Mouse (Mus musculus) heart, postnatal 25 days (tissue): Measurements from ENCODE around the gene Ncam1. TPM values are rescaled to one million over a fixed set of nuclear protein-coding genes. Genes with fewer than 3 reads are reported as not detected.

Source experiments
- DNase-seq: peaks from one replicate; pipeline ENCODE4 v3.0.0; 2022; ENCODE audit warnings: low spot score
- intact Hi-C: fragments of 180-260 bp; cut with DNase I; formaldehyde crosslinking; loops from one replicate; pipeline ENCODE4 v1.15.1; 2025
- total RNA-seq, 2 experiments: library from RNA; stranded (reverse); gene quantifications; 2 replicates each; pipeline ENCODE4 v1.2.3; 2021

Ncam1 gene
- total RNA-seq, 2 experiments from 2014 or later: 6.7 to 7.7 TPM

DNA sequence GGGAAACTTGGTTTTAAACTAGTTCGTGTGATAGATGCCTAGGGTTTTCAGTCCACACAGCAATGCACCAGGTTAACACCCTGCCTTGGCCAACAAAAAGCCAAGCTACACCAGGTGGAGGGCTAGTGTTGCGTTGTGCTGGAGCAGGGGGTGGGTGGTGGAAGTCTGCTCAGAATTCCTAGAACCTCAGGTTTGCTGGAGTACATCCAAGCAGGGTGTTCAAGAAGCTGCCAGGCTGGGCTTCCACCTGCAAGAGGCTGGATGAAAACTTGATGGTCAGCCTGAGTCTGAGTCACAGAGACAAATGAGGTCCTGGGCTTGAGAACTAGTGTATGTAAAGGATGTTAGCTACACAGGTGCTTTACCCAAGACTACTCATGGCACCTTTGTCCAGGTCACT lies 166.1 kb downstream of the Ncam1 start:
- no peak for DNase-seq
- intact Hi-C loops: no loop called here

DNA sequence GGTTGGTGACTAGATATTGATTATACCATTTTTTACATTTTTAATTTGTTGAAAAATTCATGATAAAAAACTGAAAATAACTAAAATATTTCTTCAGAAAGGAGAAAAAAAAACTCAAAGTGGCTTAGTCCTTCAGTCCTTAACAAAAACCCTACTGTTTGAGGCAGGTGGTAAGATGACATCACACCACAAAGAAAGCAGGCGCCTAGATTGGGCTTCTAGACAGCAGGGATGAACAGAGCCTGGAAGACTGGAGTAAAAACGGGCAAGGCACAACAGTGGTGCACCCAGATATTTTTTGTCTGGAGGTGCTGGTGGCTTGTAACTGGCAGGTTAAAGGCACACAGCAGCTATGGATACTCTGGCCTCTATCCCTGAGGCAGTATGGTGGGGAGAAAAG lies 168.4 kb downstream of the Ncam1 start:
- intact Hi-C loops: no loop called here

DNA sequence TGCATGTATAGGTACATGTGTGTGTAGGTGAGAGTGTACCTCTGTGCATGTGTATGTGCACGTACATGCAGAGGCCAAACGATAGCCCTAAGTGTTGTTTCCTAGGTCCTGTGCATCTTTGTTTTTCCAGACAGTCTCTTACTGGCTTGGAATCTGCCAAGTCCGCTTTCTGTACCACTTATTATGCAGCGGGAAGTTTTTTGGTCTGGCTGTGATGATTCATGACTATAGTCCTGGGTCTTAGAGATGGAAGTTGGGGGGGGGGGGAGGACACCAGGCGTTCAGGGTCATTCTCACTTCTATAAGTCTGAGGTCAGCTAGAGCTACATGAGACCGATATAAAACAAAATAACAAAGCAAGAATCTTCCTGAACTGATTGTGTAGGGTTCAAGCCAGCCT lies 173.8 kb downstream of the Ncam1 start:
- intact Hi-C loops: no loop called here
- DNase-seq: no peak

More for the DNA sequence above, 168.4 kb downstream of the Ncam1 start:
- DNase-seq: no peak

DNA sequence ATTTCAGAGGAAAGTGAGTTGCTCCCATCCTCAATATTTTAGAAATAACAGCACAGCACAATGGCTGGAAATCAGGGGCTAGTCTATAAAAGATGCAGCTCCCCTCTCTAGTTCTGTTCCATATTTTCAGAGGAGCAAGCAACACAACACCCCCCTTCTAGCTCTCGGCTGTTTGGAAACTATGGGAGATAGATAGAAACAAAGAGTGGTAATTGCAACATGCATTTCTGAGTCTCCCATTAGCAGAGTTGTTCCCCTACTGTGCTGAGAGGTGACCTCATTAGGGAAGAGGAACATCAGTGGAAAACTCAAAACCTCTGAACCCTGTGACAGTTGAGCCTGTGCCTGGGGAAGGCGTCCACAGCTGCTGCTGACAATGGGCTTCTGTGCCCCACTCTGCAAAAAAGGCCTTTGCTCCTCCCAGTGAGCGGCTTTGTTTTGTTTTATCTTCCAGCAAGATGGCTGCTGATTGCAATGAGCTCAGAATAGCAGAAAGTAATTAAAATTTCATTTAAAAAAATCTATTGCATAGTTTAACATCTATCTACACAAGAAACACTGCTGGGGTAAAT lies 174.7 kb downstream of the Ncam1 start:
- no peak for DNase-seq
- intact Hi-C loops: no loop called here

DNA sequence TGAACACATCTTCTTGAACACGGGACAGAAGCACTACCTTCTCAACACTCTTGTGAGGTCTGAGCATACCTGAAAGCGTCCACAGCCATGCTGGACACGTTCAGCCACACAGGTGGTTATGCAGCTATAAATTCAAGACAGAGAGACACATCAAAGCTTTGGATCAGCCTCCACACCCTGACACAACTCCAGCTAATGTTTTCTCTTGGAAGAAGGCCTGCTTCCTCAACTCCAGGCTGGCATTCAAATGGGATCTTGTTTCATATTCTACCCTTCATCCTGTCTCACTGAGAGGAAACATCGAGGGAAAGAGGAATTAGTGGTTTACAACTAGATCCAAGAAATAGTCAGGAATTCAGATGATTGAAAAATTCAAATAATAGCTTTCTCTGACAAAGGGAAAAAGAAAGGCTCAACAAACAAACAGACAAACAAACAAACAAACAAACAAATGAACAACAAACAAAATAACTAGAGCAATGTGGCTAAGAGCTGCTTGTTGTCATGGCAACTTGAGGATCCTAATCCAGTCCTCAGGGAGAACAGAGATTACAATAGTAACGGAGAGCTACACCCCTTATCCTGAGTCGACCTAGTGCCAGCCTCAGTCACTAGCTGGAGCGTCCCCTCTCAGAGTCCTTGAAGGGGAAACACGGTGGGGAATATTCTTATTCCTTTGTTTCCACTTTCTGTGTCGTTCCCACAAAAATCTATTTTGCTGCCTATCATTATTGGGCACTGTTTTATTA lies 175.6 kb downstream of the Ncam1 start:
- intact Hi-C loops: no loop called here
- no peak for DNase-seq

DNA sequence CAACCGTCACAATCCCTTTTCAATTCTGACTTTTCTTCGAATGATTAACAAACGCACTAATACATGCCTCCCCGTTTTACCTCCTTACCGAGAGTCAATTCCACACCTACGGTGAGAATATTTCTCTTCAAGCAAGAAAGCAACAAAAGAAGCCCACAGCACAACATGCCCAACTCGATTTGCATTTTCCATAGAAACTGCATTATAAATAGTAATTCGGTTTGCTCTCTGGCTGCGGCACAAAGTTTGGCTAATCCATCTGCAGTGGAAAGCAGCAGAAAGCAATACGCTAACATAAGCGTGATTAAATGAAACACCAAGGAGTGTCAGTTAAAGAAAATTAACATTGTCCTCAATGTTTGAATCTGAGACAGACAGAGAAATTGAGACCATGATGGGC lies 177.0 kb downstream of the Ncam1 start:
- intact Hi-C loops: no loop called here
- DNase-seq: no peak

DNA sequence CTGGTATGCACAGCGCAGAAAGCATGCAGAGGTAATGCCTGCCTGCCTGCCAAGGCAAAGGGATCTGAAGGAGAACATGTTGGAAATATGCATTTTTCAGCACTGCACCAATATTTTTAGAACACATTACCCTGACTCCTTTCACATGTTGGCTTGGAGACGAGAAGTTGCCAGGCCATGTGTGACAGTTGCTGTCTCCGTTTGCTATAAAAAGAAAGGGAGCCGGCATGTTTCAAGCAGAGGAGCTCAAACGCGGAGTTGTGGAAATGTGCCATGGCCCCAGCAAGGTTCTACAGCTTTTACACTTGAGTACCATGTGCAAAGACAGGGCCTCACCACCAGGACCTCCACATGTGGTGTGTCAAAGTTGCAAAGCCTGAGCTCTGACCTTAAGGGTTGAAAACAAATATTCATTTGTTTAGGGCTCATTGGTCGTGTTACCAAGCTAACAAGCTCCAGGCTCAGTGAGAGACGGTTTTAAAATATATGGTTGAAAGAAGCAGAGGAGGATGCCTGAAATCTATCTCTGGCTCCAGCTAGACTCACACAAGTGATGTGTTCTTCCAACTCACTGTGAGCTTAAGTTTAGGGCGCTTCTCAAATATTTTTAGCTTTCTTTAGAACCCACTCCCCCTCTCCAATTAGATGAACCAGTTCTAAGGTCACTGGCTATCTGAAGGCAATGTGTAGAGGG lies 179.9 kb downstream of the Ncam1 start:
- no peak for DNase-seq
- intact Hi-C loops: loop anchor here (5.0 kb wide), 1 partner anchor 818 kb away; no protein-coding TSS in a partner anchor

DNA sequence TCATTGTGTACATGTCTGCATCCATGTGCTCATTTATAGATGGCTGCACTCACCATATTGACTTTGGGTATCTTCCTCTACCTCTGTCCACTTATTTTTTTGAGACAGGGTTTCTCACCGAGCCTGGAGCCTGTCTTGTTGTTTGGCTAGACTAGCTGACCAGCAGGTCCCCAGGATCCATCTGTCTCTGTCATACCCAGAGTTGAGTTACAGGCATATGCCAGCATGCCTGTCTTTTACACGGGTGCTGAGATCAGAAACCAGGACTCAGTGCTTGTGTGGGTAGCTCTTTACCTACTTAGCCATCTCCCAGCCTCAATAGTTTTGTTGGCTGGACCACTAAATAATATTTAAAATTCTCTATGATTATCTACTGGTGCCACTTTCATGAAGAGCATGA lies 180.5 kb downstream of the Ncam1 start:
- intact Hi-C loops: loop anchor here (5.0 kb wide), 1 partner anchor 819 kb away; no protein-coding TSS in a partner anchor
- no peak for DNase-seq

DNA sequence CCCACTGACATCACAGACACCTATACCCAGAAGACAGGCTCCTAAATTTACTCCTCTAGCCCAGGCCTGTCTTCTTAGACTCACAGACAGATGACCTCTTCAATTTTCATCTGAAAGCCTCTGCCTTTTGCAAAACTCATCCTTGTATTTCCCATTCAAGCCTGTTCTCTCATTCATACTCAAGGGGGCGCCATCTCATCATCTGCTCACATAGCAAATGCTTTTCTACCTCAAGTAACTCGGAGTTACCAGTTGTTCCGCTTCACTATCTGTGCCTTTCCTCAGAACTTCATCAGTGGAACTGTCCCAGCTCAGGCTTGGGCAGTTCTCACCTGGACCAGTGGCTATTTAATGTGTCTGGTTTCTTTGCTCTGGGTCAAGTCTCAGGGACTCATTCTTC lies 181.5 kb downstream of the Ncam1 start:
- intact Hi-C loops: loop anchor here (1.0 to 5.0 kb wide), 2 partner anchors 555 to 820 kb away; no protein-coding TSS in a partner anchor
- DNase-seq: no peak

DNA sequence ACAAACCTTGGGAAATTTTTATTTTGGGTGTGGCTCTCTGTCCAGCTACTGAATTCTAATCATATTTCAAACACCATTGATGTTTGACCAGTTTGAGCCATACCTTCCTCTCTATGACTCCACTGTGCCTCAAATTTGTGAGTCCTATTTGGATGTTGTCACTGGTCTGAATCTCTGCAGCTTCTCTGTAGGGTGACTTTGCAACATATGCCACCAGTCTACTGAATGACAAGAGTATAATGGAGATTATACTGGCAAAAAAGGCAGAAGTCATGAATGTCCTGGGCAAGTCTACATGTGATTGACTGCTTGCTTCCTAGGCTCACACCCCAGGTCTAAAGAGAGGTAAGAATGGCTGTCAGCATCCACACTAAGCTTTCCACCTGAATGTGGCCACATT lies 186.3 kb downstream of the Ncam1 start:
- no peak for DNase-seq
- intact Hi-C loops: no loop called here

DNA sequence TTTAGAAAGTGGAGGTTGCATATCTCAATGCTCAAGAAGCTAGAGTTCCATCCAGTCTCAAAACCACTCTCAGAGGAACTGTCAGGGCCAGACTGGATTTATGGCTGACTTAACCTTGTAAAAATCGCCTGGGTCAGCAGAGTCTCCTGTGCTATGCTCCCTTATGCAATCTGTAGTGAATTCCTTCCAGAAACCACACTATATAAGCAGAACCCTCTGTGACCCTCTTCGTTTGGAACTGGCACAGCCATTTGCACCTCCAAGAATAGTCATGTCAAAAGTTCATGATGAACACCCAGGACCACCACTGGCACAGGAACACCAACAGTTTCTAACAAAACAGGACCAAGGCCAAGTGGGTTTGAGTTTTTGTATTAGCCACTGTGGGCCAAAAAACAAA lies 190.5 kb downstream of the Ncam1 start:
- DNase-seq: no peak
- intact Hi-C loops: no loop called here

DNA sequence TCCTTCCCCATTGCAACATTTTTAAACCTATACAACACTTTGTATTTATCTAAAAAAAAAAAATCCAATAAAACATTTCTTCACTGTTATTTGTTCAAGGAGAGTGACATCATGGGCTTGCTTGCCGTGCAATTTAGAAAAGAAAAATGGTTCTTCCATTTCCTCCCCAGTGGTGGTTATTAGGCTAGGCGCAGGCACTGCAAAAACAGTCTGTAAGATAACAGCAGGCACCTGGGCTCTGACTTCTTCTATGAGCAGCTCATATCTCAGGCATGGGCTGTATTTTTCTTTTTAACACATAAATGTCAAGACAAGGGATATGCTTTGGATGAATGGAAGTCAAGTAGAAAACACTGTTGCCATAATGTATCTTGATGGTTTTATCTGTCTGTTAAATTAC lies 192.0 kb downstream of the Ncam1 start:
- DNase-seq: no peak
- intact Hi-C loops: no loop called here

DNA sequence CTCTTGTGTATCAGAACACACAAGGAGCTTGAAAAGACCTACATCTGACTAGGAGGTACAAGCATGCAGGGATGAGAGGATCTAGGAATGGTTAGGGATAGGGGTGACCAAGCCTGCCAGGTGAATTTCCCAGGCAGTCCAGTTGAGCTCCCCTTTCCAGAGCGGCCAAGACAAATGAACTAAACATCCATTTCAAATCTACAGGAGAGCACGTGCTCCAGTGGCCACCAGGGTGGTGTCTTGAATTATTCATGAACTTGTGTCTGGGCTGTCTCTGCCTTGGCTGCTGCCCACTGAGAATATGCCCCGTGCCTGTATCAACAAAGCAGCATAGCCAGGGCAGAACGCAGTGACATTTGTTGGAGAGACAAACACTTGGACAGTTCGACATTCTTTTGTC lies 192.4 kb downstream of the Ncam1 start:
- DNase-seq: peak; percentile 28
- intact Hi-C loops: no loop called here

DNA sequence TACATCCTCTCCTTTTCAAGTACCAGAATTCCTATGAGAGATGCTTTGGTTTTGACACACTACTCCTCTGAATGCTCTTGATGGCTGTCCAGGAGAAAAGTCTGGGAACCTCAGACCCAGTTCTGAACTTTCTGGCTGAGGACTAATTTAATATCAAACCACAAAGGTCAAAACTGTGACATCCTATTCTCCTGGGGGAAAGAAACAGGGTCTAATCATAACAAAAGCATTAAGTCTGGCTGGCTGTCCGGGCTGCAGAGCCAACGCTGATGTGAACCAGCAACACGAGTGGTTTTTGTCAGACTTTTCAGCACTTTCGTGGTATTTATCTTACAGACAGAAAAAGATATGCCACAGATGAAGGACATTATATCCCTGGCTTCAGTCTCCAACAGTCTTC lies 192.9 kb downstream of the Ncam1 start:
- intact Hi-C loops: no loop called here
- peak; percentile 65 for DNase-seq

DNA sequence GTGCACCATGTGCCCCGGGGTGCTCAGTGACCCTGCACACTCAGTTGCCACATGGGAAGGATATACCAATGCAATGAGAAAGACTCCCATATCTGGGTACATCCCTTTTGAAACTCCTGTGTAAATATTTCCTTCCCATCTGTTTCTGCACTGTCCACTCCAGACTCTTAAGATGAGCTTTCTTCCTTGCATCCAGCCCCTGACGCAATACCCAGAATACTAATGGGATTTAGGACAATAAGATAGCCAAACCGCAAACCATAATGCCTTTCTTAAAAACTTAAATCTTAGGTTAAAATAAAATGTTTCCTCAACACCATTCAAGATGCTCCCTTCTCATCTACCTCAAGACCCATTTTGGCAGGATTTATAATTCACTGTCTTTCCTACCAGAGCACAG lies 193.4 kb downstream of the Ncam1 start:
- no peak for DNase-seq
- intact Hi-C loops: no loop called here

DNA sequence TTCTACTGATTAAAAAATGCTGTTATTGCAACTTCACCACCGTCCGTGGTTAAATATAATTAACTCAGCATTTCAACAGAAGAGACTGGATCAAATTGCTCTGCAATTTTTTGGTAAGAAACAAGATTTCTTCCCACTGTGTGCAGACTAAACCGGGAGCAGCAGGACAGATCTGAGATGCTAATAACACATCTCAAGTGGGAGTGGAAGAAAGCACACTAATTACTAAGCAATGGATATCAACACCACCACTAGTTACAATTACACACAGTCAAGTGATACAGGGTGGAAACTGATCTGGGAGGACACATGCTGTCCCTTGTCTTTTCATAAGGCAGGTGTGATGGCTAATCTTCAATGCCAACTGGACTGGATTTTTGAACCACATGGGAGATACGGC lies 197.5 kb downstream of the Ncam1 start:
- DNase-seq: no peak
- intact Hi-C loops: no loop called here

DNA sequence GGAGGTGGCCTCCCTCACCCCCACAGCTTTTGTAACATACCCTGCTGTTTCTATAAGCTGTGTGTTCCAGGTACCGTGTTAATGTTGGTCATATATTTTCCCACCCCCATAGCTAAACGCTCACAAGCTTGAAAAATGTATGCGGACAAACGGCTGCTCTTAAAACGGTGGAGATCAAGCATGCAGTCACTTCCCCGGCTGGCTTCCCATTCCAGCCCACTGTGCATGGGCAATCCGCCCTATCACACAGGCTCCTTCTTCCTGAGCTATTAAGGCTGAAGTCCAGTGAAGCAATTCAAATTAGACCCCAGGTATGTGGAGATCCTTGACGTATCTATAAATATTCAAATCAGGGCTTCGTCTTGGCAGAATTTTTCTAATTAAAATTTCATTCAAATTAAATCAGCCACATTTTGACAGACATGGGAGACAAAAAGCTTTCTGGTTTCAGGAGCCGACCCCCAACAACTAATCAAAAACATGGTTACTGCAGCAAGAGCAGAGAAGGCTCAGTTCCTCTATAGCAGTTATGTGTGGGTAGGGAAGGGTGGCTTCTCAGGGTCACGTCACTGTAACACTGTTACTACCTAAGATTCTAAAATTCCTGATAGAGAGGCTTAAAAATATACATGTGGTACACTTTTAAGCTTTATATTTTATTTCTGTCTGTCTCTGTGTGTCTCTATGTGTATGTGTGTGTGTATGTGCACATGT lies 202.9 kb downstream of the Ncam1 start:
- intact Hi-C loops: no loop called here
- no peak for DNase-seq

DNA sequence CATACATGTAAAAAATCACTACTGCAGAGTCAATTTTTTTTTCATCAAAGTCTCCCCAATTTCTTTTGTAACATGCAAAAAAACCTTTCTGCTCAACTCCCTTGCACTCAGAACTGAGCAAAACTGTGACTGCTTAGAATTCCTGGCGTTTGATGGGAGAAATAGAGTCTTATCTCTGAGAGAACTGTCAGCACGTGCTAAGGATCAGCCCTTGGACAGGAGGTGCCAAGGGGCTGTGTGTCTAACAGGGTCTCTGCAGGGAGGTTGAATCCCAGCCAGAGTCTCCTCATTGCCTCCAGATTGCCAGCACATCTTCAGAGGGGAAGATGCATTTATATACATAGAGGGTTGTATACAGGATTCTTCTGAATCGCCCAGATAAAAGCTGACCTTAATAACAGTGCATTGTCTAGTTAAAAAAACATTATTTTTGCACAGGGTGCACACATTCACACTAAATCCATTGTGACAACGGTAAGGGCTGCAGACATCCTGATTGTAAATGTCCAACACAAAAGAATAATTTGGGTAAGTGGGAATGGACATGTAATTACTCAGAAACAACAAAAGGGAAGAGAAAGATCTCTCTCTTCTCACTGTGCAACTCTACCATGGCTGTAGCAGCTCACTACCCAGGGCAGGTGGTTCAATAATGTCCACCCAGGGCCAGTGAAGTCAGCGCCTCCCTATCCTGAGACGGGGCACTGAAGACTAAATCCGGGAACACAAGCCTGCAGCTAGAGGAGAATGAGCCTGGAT lies 203.7 kb downstream of the Ncam1 start:
- intact Hi-C loops: no loop called here
- DNase-seq: no peak

DNA sequence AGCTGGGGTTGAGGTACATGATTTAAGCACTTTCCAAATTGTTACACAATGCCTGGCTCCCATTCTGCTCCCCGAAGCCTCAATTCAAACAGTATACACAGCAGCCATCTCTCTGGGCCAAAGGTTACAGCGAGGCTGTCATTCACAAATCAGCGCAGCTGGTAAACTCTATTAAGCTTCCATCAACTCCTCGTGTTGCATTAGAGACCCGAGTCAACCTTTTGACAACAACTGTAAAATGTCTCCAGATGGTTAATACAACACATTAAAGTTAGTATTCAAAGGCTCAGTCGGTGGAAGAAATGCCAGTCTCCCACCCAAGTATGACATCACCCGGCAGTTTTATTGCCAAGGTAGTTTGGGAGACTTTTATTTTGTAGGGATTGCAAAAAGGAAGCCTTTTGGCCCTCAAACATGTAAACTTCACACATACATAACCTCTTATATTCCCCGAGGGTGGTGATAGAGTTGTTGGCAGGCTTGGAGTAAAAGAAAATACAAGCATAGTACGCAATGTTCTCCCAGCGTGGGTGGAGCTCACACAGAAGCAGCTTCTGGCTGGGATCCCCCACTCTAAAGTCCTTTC lies 204.7 kb downstream of the Ncam1 start:
- peak; percentile 24 for DNase-seq
- intact Hi-C loops: no loop called here

DNA sequence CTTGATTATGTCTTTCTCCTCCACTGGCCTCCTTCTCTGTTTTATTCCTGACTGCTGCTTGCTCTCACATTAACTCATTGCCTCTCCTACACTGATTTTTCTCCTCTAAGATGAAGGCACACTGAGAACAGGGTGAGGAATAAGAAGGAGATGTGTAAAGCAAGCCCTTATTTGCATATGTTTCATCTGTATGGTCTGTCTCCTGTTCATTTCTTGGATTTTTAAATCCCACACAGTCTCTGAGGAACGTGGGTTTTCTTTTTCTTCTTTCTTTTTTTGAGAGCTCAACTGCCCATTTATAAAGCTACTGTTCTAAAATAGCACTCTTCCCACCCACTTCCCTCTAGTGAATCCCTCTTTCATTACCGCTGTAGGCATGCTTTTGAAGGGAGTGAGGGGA lies 206.7 kb downstream of the Ncam1 start:
- intact Hi-C loops: no loop called here
- no peak for DNase-seq
